Mouse (Mus musculus) testis, adult 2 months (tissue): Measurements from ENCODE around the gene Spa17. TPM values are rescaled to one million over a fixed set of nuclear protein-coding genes. Genes with fewer than 3 reads are reported as not detected.

Experiments
- H3K27ac ChIP-seq: fragments of 200-500 bp; 2 replicates; pipeline ENCODE4 v1.5.1; 2012; ENCODE audit warnings: low read depth, low read length; ENCODE audit not compliant: control insufficient read depth, insufficient read depth
- H3K27me3 ChIP-seq: fragments of 200-500 bp; 2 replicates; pipeline ENCODE4 v1.6.1; 2012; ENCODE audit warnings: mild to moderate bottlenecking, low read length, moderate library complexity; ENCODE audit not compliant: control insufficient read depth, insufficient read depth
- H3K36me3 ChIP-seq: fragments of 200-500 bp; 2 replicates; pipeline ENCODE4 v1.6.1; 2012; ENCODE audit warnings: mild to moderate bottlenecking, low read length; ENCODE audit not compliant: control insufficient read depth, insufficient read depth
- H3K4me1 ChIP-seq: fragments of 200-500 bp; 2 replicates; pipeline ENCODE4 v1.6.1; 2012; ENCODE audit warnings: low read length; ENCODE audit not compliant: control insufficient read depth, insufficient read depth
- H3K4me3 ChIP-seq: fragments of 200-500 bp; 2 replicates; pipeline ENCODE4 v1.5.1; 2012; ENCODE audit warnings: low read depth, mild to moderate bottlenecking, low read length, moderate library complexity, mixed read lengths; ENCODE audit not compliant: control insufficient read depth
- CTCF ChIP-seq: fragments of 200-500 bp; IDR thresholded peaks from 2 replicates; pipeline ENCODE4 v1.5.1; 2012; ENCODE audit warnings: low read depth, mild to moderate bottlenecking, inconsistent platforms, low read length, moderate library complexity; ENCODE audit not compliant: control insufficient read depth, insufficient read depth, insufficient replicate concordance
- POLR2A ChIP-seq: fragments of 200-500 bp; IDR thresholded peaks from 2 replicates; pipeline ENCODE4 v1.6.1; 2012; ENCODE audit warnings: low read depth, mild to moderate bottlenecking, inconsistent platforms, low read length, moderate library complexity; ENCODE audit not compliant: control insufficient read depth
- polyA plus RNA-seq: library from polyadenylated mRNA; depleted of rRNA; stranded (reverse); fragments of >200 nt; gene quantifications from 2 replicates; pipeline ENCODE4 v1.2.3, GENCODE M21; 2012

The Spa17 gene
- polyA plus RNA-seq, 1 experiment: 547 TPM

GRCm38 (mm10) chr9:37628581-37628980, 15.1 kb upstream of the Spa17 start:
- H3K4me3 ChIP-seq: no peak overlapping the region
- H3K27me3 ChIP-seq: no peaks in the 10 kb centered on the region
- no peak for TF ChIP-seq CTCF
- no peak for TF ChIP-seq POLR2A
- no peaks in the 10 kb centered on the region for H3K36me3 ChIP-seq
- H3K27ac ChIP-seq: no peak overlapping the region
- H3K4me1 ChIP-seq: no peaks in the 10 kb centered on the region

GRCm38 (mm10) chr9:37627263-37627662, 13.7 kb upstream of the Spa17 start:
- Histone ChIP-seq H3K27ac (no peak overlapping the region), H3K4me3 (no peak overlapping the region), H3K4me1 (no peaks in the 10 kb centered on the region), H3K27me3 (no peaks in the 10 kb centered on the region), H3K36me3 (no peaks in the 10 kb centered on the region)
- TF ChIP-seq CTCF: no peak

DNA sequence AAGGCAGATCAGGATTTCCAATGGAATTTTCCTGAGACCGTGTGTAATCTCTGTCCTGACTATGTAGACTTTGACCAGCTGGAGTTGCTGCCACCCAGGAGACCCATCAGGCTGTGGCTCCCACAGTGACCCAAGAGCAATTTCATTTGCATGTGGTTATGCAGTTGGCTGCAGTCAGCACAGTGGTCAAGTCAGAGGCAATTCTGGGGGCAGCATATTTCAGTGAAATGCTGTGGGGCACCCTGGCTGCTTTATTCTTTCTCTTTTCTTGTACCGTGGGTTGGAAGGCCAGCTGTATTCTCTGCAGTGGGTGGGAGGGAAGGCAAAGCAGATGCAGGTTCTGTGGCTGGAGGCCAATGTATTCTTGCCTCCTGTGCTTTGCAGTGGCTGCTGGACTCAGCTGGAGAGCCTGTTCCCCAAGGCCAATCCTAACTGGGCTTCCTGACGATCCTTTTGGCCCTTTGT, 12.6 kb upstream of the Spa17 start:
- TF ChIP-seq POLR2A: no peak
- no peak for TF ChIP-seq CTCF
- H3K4me1 ChIP-seq: no peaks in the 10 kb centered on the region
- H3K36me3 ChIP-seq: no peaks in the 10 kb centered on the region
- no peak overlapping the region for H3K4me3 ChIP-seq
- H3K27me3 ChIP-seq: no peaks in the 10 kb centered on the region
- H3K27ac ChIP-seq: no peak overlapping the region

GRCm38 (mm10) chr9:37625641-37626040, 12.1 kb upstream of the Spa17 start:
- TF ChIP-seq POLR2A: no peak
- no peak for TF ChIP-seq CTCF
- no peaks in the 10 kb centered on the region for H3K36me3 ChIP-seq
- H3K4me3 ChIP-seq: no peak overlapping the region
- no peaks in the 10 kb centered on the region for H3K27me3 ChIP-seq
- H3K27ac ChIP-seq: no peak overlapping the region
- no peaks in the 10 kb centered on the region for H3K4me1 ChIP-seq

DNA sequence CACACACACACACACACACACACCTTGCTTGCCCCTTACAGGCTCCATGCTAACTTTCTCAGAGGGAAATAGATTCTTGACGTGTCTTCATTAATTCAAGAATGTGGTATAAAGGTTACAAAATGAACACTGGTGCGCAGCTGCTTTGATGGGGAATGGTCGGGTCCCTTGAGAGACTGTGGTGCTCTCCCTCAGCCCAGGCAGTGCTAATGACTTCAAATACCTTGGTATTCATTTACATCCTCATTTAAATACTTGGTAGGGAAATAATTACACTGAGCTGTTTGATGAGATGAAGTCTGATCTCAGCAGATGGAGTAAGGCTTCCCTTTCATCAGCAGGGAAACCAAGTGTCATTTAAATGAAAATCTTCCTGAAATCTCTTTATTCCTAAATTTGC, 11.6 kb upstream of the Spa17 start:
- Histone ChIP-seq H3K4me3 (no peak overlapping the region), H3K4me1 (no peaks in the 10 kb centered on the region), H3K27me3 (no peaks in the 10 kb centered on the region), H3K36me3 (no peaks in the 10 kb centered on the region), H3K27ac (no peak overlapping the region)
- TF ChIP-seq CTCF (no peak), POLR2A (no peak)

DNA sequence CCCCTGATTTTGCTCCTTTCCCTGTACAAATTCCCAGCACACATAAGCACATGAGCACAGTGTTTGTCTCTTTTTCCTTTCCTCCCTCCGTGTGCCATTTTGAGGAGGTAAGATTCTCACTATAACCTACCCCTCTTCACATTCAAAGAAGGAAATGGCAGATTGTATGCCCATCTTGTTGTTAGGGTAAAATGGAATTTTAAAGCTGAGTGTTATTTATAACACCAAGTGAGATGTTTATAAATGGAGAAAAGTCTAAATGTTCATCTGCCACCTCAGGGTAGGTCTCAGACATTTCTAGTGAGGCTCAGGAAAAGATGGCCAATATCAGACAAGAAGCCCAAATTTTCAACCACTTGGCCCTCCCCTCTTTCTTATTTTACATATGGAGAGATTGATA, 11.0 kb upstream of the Spa17 start:
- Histone ChIP-seq H3K36me3 (no peaks in the 10 kb centered on the region), H3K27me3 (no peaks in the 10 kb centered on the region), H3K27ac (no peak overlapping the region), H3K4me1 (no peaks in the 10 kb centered on the region), H3K4me3 (no peak overlapping the region)
- no peak for TF ChIP-seq CTCF
- TF ChIP-seq POLR2A: no peak

- H3K4me1 ChIP-seq: no peaks in the 10 kb centered on the region
- TF ChIP-seq POLR2A: no peak
- TF ChIP-seq CTCF: no peak
- H3K27me3 ChIP-seq: no peaks in the 10 kb centered on the region
- no peaks in the 10 kb centered on the region for H3K36me3 ChIP-seq
- H3K27ac ChIP-seq: no peak overlapping the region
- H3K4me3 ChIP-seq: no peak overlapping the region
Observed at GRCm38 (mm10) chr9:37623981-37624380, 10.5 kb upstream of the Spa17 start.

GRCm38 (mm10) chr9:37621290-37621689, 7.8 kb upstream of the Spa17 start:
- Histone ChIP-seq H3K4me1 (no peaks in the 10 kb centered on the region), H3K27me3 (no peaks in the 10 kb centered on the region), H3K27ac (no peak overlapping the region), H3K36me3 (no peaks in the 10 kb centered on the region), H3K4me3 (no peak overlapping the region)
- TF ChIP-seq CTCF (no peak), POLR2A (no peak)
